Mouse (Mus musculus) testis, adult 2 months (tissue): ENCODE measurements around the gene Tha1. TPM values are rescaled to one million over a fixed set of nuclear protein-coding genes. Genes with fewer than 3 reads are reported as not detected.

Experiments used
- H3K27ac ChIP-seq: fragments of 200-500 bp; 2 replicates; pipeline ENCODE4 v1.5.1; 2012; ENCODE audit warnings: low read depth, low read length; ENCODE audit not compliant: control insufficient read depth, insufficient read depth
- H3K27me3 ChIP-seq: fragments of 200-500 bp; 2 replicates; pipeline ENCODE4 v1.6.1; 2012; ENCODE audit warnings: mild to moderate bottlenecking, low read length, moderate library complexity; ENCODE audit not compliant: control insufficient read depth, insufficient read depth
- H3K36me3 ChIP-seq: fragments of 200-500 bp; 2 replicates; pipeline ENCODE4 v1.6.1; 2012; ENCODE audit warnings: mild to moderate bottlenecking, low read length; ENCODE audit not compliant: control insufficient read depth, insufficient read depth
- H3K4me1 ChIP-seq: fragments of 200-500 bp; 2 replicates; pipeline ENCODE4 v1.6.1; 2012; ENCODE audit warnings: low read length; ENCODE audit not compliant: control insufficient read depth, insufficient read depth
- H3K4me3 ChIP-seq: fragments of 200-500 bp; 2 replicates; pipeline ENCODE4 v1.5.1; 2012; ENCODE audit warnings: low read depth, mild to moderate bottlenecking, low read length, moderate library complexity, mixed read lengths; ENCODE audit not compliant: control insufficient read depth
- CTCF ChIP-seq: fragments of 200-500 bp; IDR thresholded peaks from 2 replicates; pipeline ENCODE4 v1.5.1; 2012; ENCODE audit warnings: low read depth, mild to moderate bottlenecking, inconsistent platforms, low read length, moderate library complexity; ENCODE audit not compliant: control insufficient read depth, insufficient read depth, insufficient replicate concordance
- POLR2A ChIP-seq: fragments of 200-500 bp; IDR thresholded peaks from 2 replicates; pipeline ENCODE4 v1.6.1; 2012; ENCODE audit warnings: low read depth, mild to moderate bottlenecking, inconsistent platforms, low read length, moderate library complexity; ENCODE audit not compliant: control insufficient read depth
- polyA plus RNA-seq: library from polyadenylated mRNA; depleted of rRNA; stranded (reverse); fragments of >200 nt; gene quantifications from 2 replicates; pipeline ENCODE4 v1.2.3, GENCODE M21; 2012

Gene Tha1
- polyA plus RNA-seq, 1 experiment: 2.5 TPM

DNA sequence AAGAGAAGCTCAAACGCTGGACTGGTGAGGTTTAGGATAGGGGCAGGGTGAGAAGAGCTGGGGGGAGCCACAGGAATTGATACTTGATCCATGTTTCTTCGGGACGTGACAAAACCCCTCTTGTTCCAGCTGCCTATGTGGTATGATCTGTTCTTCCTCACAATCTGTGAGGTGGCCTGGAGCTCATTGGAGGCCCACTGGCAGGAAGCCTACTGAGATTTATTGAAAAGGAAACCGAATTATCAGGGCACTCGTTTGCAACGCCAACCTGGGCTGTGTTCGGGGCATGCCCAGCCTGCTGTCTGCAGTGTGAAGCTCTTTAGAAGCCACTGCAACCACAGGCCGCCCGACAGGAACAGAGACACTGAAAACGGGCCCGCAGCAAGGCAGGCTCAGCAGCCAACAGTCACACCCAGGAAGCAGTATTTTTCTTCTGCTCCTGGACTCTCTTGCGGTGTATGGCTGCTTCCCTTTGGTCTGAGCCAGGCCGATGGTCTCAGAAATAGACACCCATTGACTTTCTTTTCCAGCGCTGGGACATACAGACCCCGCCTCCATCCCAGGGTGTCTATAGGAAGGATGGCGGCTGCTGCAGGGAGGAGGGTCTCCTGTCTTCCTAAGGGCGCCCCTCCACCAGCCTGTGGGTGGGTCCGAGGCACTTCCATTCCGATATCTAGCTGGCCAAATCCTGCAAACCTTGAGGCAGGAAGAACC is 24.9 kb downstream of the Tha1 start:
- Histone ChIP-seq H3K27ac (peak overlapping the region; percentile 88), H3K27me3 (no peaks in the 10 kb centered on the region), H3K4me1 (peaks cover 14% of the 10 kb centered on the region), H3K36me3 (peaks cover 2% of the 10 kb centered on the region), H3K4me3 (peak overlapping the region; percentile 99)
- TF ChIP-seq POLR2A (no peak), CTCF (no peak)

DNA sequence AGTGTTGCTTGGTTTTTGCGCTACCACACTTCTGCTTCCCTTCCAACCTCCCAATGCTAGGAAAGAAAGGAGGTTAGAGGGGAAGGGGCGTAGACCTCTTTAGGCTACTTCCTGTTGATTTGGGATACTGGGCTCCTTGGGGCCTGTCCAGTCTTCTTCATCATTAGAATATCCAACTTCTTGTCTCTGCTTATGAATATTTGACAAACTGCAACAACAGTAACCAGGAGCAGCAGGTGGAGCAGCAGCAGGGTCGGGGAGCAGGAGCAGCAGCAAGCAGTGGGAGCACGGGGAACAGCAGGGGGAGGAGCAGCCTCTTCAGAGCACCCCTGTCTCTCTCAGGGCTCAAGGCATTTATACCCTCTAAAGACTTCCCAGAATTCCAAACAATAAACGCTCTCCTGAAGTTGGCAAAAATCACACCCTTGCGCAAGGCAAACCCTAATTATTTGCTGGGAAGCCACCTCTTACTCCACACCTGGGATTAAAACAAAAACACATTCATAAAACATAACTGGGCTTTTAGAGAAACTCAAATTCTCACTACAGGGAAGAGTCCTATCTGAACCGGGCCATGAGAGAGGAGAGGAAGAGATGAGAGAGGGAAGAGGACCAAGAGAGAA is 25.6 kb downstream of the Tha1 start:
- Histone ChIP-seq H3K27me3 (no peaks in the 10 kb centered on the region), H3K4me1 (peaks cover 14% of the 10 kb centered on the region), H3K36me3 (no peaks in the 10 kb centered on the region; the same call in none of the 2 replicates), H3K4me3 (no peak overlapping the region), H3K27ac (peak overlapping the region; percentile 88)
- TF ChIP-seq CTCF (no peak), POLR2A (no peak)

DNA sequence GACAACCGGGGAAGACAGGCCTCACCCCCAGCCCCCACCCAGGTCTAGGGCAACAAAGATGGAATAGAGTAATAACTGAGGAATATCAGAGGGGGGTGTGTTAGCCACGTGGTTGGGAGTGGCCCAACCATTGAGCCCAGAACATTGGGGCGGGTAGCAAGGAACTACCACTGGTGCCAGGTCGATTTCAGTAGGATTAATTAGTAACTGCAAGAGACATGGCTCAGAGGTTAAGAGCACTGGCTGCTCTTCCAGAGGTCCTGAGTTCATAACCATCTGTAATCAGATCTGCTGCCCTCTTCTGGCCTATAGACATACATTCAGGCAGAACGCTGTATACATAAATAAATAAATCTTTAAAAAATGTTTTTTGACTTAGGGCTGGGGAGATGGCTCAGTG is 26.6 kb downstream of the Tha1 start:
- Histone ChIP-seq H3K4me3 (no peak overlapping the region), H3K4me1 (peaks cover 14% of the 10 kb centered on the region), H3K36me3 (no peaks in the 10 kb centered on the region; the same call in none of the 2 replicates), H3K27me3 (no peaks in the 10 kb centered on the region), H3K27ac (no peak overlapping the region)
- no peak for TF ChIP-seq POLR2A

DNA sequence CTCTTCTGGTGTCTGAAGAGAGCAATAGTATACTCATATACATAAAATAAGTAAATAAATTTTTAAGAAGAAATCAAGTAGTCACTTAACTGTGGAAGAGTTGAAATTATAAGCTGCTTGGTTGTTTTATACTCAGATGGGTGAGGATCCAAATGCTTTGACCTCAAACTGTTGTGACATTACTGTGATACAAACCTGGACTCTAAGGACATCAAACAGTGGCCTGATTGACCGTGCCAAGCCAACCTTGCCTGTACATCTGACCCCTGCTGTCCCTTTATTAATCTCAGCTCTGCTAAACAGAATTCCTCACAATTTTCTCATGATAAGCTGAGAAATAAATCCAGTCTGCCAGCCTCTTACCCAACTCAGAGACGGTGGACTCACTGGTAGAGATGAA is 27.6 kb downstream of the Tha1 start:
- no peak overlapping the region for H3K27ac ChIP-seq
- H3K4me1 ChIP-seq: peaks cover 14% of the 10 kb centered on the region
- H3K27me3 ChIP-seq: no peaks in the 10 kb centered on the region
- no peaks in the 10 kb centered on the region; the same call in 1 of the 2 replicates for H3K36me3 ChIP-seq
- no peak for TF ChIP-seq CTCF
- no peak overlapping the region for H3K4me3 ChIP-seq

DNA sequence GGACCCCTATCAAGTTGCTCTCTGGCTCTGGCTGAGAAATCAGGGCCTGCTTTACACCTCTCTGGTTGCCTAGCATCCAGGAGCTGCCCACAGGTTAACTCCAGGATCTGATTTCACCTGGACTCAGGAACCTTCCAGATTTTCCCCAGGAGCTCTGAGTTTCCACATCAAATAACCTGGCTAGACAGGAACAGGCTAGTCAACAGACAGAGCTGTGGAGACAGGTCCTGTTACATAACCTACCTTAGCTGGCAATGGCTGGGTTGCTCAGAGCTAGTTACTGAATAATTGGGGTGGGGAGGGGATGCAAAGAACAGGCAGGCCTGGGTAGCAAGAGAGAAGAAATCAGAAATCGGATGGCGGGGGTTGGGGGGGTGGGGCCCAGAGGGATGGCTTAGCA is 28.3 kb downstream of the Tha1 start:
- TF ChIP-seq CTCF (no peak), POLR2A (no peak)
- H3K4me1 ChIP-seq: peaks cover 14% of the 10 kb centered on the region
- H3K4me3 ChIP-seq: no peak overlapping the region
- no peak overlapping the region for H3K27ac ChIP-seq
- H3K36me3 ChIP-seq: no peaks in the 10 kb centered on the region
- H3K27me3 ChIP-seq: no peaks in the 10 kb centered on the region

DNA sequence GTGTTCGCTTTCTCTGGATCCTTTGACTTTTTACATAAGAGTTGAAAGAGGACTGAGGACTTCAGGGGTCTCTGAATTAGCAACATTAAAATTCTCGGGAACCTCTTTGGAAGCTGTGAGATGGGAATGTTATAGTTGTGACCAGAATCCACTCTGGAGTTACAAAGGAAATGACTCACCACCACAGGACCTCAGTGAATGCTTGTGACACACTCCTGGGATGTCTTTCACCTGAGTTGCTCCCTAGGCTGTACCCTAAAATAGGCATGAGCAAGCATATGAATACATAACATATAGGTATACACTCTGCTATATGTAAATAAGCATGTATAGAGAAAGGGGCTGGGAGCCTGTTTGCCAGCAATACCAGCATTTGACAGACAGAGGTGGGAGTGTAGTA is 29.8 kb downstream of the Tha1 start:
- H3K27me3 ChIP-seq: no peaks in the 10 kb centered on the region
- H3K27ac ChIP-seq: no peak overlapping the region
- peaks cover 7% of the 10 kb centered on the region for H3K4me1 ChIP-seq
- no peak overlapping the region for H3K4me3 ChIP-seq
- no peak for TF ChIP-seq CTCF
- no peak for TF ChIP-seq POLR2A
- H3K36me3 ChIP-seq: no peaks in the 10 kb centered on the region

DNA sequence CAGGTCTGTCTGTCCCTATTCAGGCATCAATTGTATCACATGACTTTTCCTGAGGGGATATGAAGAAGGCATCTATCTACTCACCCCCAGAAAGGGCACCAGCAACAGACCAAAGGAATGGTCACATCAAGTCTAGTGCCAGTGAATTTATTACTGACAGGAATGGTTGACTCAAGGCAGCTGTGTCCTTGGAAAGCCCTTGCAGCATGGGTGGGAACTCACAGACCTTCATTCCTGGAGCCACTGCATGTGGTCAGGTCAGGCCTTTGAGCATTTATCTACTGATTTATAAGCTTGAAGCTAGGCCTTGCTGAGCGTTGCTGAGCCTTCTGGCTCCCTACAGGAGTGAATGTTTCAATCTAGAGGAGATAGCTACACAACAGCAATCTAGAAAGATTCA is 32.4 kb downstream of the Tha1 start:
- H3K4me3 ChIP-seq: no peak overlapping the region
- H3K36me3 ChIP-seq: no peaks in the 10 kb centered on the region
- H3K27me3 ChIP-seq: no peaks in the 10 kb centered on the region
- TF ChIP-seq POLR2A (no peak), CTCF (no peak)
- peaks cover 9% of the 10 kb centered on the region for H3K4me1 ChIP-seq
- no peak overlapping the region for H3K27ac ChIP-seq

DNA sequence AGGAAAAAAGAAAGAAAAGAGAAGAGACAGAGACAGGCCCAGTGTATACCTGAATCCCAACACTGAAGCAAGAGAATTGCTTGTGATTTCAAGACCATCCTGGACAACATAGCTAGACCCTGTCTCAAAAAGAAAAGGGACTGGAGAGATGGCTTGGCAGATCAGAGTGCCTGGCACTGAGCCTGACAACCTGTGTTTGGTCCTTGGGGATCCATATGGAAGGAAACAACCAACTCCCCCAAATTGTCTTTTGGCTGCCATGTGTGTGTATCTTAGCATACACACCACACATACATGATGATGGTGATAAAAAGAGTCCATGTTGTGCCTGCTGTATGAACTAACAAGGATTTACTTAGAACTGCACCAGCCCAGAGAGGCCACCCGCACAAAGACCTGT is 34.3 kb downstream of the Tha1 start:
- peaks cover 9% of the 10 kb centered on the region for H3K4me1 ChIP-seq
- no peak overlapping the region for H3K27ac ChIP-seq
- H3K4me3 ChIP-seq: no peak overlapping the region
- no peak for TF ChIP-seq POLR2A
- no peak for TF ChIP-seq CTCF
- no peaks in the 10 kb centered on the region for H3K27me3 ChIP-seq
- H3K36me3 ChIP-seq: no peaks in the 10 kb centered on the region
